Mouse (Mus musculus): ENCODE measurements around the gene Lin7a. TPM values are rescaled to one million over a fixed set of nuclear protein-coding genes. Genes with fewer than 3 reads are reported as not detected.

Lin7a gene
- polyA plus RNA-seq, 1 experiment from 2014 or later: 0.74 TPM

DNA sequence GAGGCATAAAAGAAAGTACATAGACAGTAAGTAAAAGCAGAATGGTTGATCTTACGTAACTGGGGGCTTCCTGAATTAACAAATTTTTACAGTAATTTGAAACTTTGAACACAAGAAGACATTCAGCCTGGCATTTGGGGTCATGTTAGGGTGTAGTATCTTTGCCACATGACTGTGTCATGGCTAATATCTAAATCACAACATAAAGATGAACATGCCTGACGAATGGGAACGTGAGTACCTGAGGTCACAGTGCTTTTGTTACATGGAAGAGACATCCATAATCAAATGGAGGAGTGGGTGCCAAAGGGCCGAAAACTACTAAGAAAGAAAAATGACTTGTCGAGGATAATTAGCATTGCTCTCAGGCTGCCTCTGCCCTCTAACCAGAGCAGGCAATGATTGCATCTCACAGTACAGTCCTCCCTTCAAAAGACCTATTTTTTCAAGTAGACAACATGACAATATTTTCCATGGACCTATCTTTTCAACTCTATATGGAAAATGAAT is 15.0 kb upstream of the Lin7a start:
- Histone ChIP-seq H3K27ac (replicated peaks) (no peak overlapping the region), H3K9ac (ENCODE audit: low read length) (no peak overlapping the region), H3K4me1 (replicated peaks; ENCODE audit: control insufficient read depth, insufficient read depth) (no peaks in the 10 kb centered on the region), H3K36me3 (ENCODE audit: control insufficient read depth, insufficient read depth, low read length) (no peaks in the 10 kb centered on the region), H3K4me3 (ENCODE audit: low read depth, low read length) (no peak overlapping the region), H3K27me3 (ENCODE audit: control insufficient read depth, insufficient read depth, low read length) (no peaks in the 10 kb centered on the region), H3K9me3 (ENCODE audit: control insufficient read depth, low read length) (no peaks in the 10 kb centered on the region), H3K4me2 (replicated peaks; ENCODE audit: low read depth) (no peak overlapping the region)
- ATAC-seq (ENCODE audit: low FRiP score, low TSS enrichment) (no peak), DNase-seq (ENCODE audit: low spot score) (no peak)
- WGBS: 76% methylated on average over 5 of the region's 5 CpGs
- TF ChIP-seq EP300 (optimal IDR thresholded peaks at IDR 0.05): no peak
- no peak for TF ChIP-seq CTCF (IDR thresholded peaks at IDR 0.05; ENCODE audit: low read depth)

DNA sequence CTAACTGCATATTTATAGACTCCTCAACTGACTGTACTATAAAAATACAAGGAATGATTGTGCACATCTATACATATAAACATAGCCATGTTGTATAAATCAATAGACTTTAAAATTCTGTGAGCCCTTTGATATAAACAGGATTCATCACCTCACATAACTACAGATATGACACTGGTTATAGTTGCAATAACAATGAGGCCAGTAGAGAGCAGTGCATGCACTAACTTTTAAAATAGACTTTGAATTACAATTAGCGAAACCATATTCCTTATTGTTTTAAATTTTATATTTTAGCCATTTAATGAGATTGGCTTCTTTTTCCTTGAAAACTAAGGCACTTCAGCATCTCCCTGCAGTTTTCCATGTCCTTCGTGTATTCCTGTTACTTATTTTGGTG is 11.1 kb upstream of the Lin7a start:
- H3K9ac ChIP-seq (ENCODE audit: low read length): no peak overlapping the region
- H3K27ac ChIP-seq (replicated peaks): no peak overlapping the region
- DNase-seq (ENCODE audit: low spot score): no peak
- H3K27me3 ChIP-seq (ENCODE audit: control insufficient read depth, insufficient read depth, low read length): no peaks in the 10 kb centered on the region
- no peaks in the 10 kb centered on the region for H3K4me1 ChIP-seq (replicated peaks; ENCODE audit: control insufficient read depth, insufficient read depth)
- no peaks in the 10 kb centered on the region for H3K9me3 ChIP-seq (ENCODE audit: control insufficient read depth, low read length)
- no peak overlapping the region for H3K4me2 ChIP-seq (replicated peaks; ENCODE audit: low read depth)
- no peak for ATAC-seq (ENCODE audit: low FRiP score, low TSS enrichment)
- H3K36me3 ChIP-seq (ENCODE audit: control insufficient read depth, insufficient read depth, low read length): no peaks in the 10 kb centered on the region
- 75% methylated on average over 2 of the region's 2 CpGs for WGBS
- TF ChIP-seq CTCF (IDR thresholded peaks at IDR 0.05; ENCODE audit: low read depth) (peak; percentile 50), EP300 (optimal IDR thresholded peaks at IDR 0.05) (no peak)
- no peak overlapping the region for H3K4me3 ChIP-seq (ENCODE audit: low read depth, low read length)

DNA sequence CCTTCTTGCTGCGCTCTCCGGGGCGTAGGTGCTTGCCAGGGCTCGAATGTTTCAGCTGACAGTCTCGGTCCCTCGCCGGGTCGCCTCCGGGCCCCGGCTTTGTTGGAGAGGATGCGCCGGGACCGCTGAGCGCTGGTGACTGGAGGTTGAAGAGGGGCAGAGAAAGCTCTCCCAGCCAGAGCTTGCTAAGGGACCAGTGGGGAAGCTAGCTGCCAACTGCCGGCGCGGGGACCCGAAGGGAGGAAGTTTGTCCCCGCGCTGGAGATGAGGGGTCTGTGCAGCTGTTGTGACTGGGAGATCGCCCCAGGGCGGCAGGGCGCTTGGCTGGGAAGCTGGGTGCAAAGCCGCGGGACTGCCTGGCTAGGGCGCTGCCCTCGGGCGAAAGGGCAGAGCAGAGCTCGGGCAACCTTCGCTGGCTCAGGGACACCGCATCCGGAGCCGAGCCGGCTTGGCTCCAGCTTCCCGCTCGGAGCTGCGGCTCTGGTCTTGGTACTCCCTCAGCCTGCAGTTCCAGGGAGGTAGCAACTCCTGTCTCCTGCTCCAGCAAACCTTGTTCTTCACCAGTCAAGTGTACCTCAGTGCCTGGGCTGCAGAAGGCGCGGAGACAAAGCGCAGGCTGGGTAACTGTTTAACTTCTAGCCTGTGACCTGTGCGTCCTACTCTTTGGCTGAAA is 781 bp downstream of the Lin7a start:
- DNase-seq (ENCODE audit: low spot score): peak; percentile 42
- Histone ChIP-seq H3K4me2 (replicated peaks; ENCODE audit: low read depth) (peak overlapping the region; percentile 92), H3K27ac (replicated peaks) (no peak overlapping the region), H3K4me1 (replicated peaks; ENCODE audit: control insufficient read depth, insufficient read depth) (no peaks in the 10 kb centered on the region), H3K27me3 (ENCODE audit: control insufficient read depth, insufficient read depth, low read length) (no peaks in the 10 kb centered on the region), H3K4me3 (ENCODE audit: low read depth, low read length) (peak overlapping the region; percentile 51), H3K9me3 (ENCODE audit: control insufficient read depth, low read length) (no peaks in the 10 kb centered on the region), H3K9ac (ENCODE audit: low read length) (peak overlapping the region; percentile 56), H3K36me3 (ENCODE audit: control insufficient read depth, insufficient read depth, low read length) (no peaks in the 10 kb centered on the region)
- TF ChIP-seq EP300 (optimal IDR thresholded peaks at IDR 0.05): no peak
- TF ChIP-seq CTCF (IDR thresholded peaks at IDR 0.05; ENCODE audit: low read depth): no peak
- WGBS: under 1% methylated on average over 41 of the region's 41 CpGs
- ATAC-seq (ENCODE audit: low FRiP score, low TSS enrichment): peak; percentile 35; the same call in 1 of the 2 replicates

DNA sequence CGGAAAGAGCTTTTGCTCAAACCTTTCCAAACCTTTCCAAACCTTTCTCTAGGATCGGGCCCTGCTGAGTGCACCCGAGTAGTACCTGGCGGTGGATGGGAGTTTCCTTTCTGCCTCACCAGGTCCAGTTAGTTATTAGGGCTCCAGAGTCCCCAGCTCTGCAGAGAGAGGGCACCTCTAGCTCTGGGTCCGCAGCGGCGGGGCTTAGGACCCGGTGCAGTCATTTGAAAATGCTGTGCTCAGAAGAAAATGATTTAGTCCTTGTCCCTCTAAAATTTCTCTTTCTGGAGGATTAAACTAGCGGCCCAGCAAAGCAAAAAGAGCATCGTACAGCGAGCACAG is 1.3 kb downstream of the Lin7a start:
- Histone ChIP-seq H3K27me3 (ENCODE audit: control insufficient read depth, insufficient read depth, low read length) (no peaks in the 10 kb centered on the region), H3K4me1 (replicated peaks; ENCODE audit: control insufficient read depth, insufficient read depth) (no peaks in the 10 kb centered on the region), H3K9ac (ENCODE audit: low read length) (peak overlapping the region; percentile 56), H3K36me3 (ENCODE audit: control insufficient read depth, insufficient read depth, low read length) (no peaks in the 10 kb centered on the region), H3K27ac (replicated peaks) (no peak overlapping the region), H3K9me3 (ENCODE audit: control insufficient read depth, low read length) (no peaks in the 10 kb centered on the region), H3K4me2 (replicated peaks; ENCODE audit: low read depth) (peak overlapping the region; percentile 92), H3K4me3 (ENCODE audit: low read depth, low read length) (peak overlapping the region; percentile 51)
- TF ChIP-seq CTCF (IDR thresholded peaks at IDR 0.05; ENCODE audit: low read depth) (no peak), EP300 (optimal IDR thresholded peaks at IDR 0.05) (no peak)
- WGBS: 10% methylated on average over 11 of the region's 11 CpGs
- ATAC-seq (ENCODE audit: low FRiP score, low TSS enrichment): no peak
- DNase-seq (ENCODE audit: low spot score): no peak

DNA sequence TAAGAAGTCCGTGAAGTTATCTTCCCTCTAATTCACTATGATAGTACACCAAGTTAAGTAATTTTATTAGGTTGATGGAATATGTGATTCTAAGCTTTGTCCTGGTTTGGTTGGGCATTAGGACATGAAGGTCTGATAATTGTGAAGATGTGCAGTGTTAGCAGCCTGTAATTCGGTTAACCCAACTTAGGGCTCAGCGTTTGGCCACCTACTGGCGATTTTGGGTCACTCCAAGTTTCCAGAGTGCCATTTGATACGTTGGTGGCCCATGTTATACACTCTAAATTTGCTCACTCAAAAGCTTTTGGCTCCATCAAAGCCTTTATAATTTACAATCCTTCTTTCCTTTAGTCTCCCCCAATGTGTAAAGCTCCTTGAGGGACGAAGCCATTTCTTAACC is 2.4 kb downstream of the Lin7a start:
- TF ChIP-seq EP300 (optimal IDR thresholded peaks at IDR 0.05) (no peak), CTCF (IDR thresholded peaks at IDR 0.05; ENCODE audit: low read depth) (peak; percentile 49)
- Histone ChIP-seq H3K27me3 (ENCODE audit: control insufficient read depth, insufficient read depth, low read length) (no peaks in the 10 kb centered on the region), H3K36me3 (ENCODE audit: control insufficient read depth, insufficient read depth, low read length) (no peaks in the 10 kb centered on the region), H3K27ac (replicated peaks) (no peak overlapping the region), H3K4me3 (ENCODE audit: low read depth, low read length) (no peak overlapping the region), H3K4me2 (replicated peaks; ENCODE audit: low read depth) (no peak overlapping the region), H3K9me3 (ENCODE audit: control insufficient read depth, low read length) (no peaks in the 10 kb centered on the region), H3K4me1 (replicated peaks; ENCODE audit: control insufficient read depth, insufficient read depth) (no peaks in the 10 kb centered on the region), H3K9ac (ENCODE audit: low read length) (no peak overlapping the region)
- DNase-seq (ENCODE audit: low spot score) (no peak), ATAC-seq (ENCODE audit: low FRiP score, low TSS enrichment) (no peak)
- 55% methylated on average over 6 of the region's 6 CpGs for WGBS

DNA sequence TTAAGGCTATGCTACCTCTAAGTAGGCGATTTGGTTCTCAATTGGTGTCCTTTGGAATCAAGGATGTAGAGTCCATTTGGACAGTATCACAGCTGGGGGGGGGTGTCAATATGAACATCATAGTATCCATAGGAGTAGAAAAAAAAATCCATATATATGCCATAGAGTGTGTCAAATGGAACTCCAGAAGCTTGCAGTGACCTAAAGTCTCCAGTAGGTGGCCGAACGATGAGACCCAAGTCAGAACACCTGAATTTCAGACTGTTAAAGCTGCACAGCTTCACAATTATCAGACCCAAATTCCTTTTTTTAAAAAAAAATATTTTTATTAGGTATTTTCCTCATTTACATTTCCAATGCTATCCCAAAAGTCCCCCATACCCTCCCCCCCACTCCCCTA is 3.3 kb downstream of the Lin7a start:
- Histone ChIP-seq H3K9me3 (ENCODE audit: control insufficient read depth, low read length) (no peaks in the 10 kb centered on the region), H3K36me3 (ENCODE audit: control insufficient read depth, insufficient read depth, low read length) (no peaks in the 10 kb centered on the region), H3K9ac (ENCODE audit: low read length) (no peak overlapping the region), H3K27me3 (ENCODE audit: control insufficient read depth, insufficient read depth, low read length) (no peaks in the 10 kb centered on the region), H3K4me1 (replicated peaks; ENCODE audit: control insufficient read depth, insufficient read depth) (no peaks in the 10 kb centered on the region), H3K27ac (replicated peaks) (no peak overlapping the region), H3K4me2 (replicated peaks; ENCODE audit: low read depth) (no peak overlapping the region), H3K4me3 (ENCODE audit: low read depth, low read length) (no peak overlapping the region)
- no peak for ATAC-seq (ENCODE audit: low FRiP score, low TSS enrichment)
- 63% methylated on average over 3 of the region's 3 CpGs for WGBS
- TF ChIP-seq CTCF (IDR thresholded peaks at IDR 0.05; ENCODE audit: low read depth) (peak; percentile 64), EP300 (optimal IDR thresholded peaks at IDR 0.05) (no peak)
- no peak for DNase-seq (ENCODE audit: low spot score)
